Mouse (Mus musculus): ENCODE measurements around the gene Ppp1r8.

DNA sequence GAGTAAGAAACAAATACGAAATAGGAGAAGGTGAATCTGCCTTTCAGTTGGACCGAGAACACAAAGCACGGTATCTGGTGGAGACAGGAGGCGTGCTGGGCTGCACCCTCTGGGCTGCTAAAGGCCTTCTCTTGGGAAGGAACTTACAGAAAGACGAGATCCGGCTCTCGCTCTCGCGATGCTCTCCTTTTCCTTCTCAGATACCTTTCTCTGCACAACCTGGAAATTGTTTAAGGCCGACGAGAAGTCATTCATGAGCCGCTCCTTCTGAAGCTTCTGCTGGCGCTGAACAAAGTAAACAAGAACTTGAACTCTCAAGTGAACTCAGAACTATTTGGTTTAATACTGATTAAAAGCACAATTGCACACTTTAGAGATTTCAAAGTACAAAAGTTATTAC, 20.0 kb upstream of the Ppp1r8 start:
- TF ChIP-seq CTCF (IDR thresholded peaks at IDR 0.05; ENCODE audit: control insufficient read depth, insufficient read depth, low read length) (no peak), POLR2A (IDR thresholded peaks at IDR 0.05; ENCODE audit: borderline replicate concordance, control insufficient read depth, low read depth, low read length) (no peak)
